Mouse (Mus musculus) liver, embryonic 14.5 days (tissue): ENCODE results near the gene Rnaset2b. TPM values are rescaled to one million over a fixed set of nuclear protein-coding genes. Genes with fewer than 3 reads are reported as not detected.
"Not testable (repeated sequence)": the region's sequence is repeated elsewhere in the genome, so short reads cannot be mapped to it uniquely, and the experiment has no call there.

ENCODE experiments used
- ATAC-seq: fragments of 200-750 bp; cut with Nextera tagmentation; 2 replicates; pipeline ENCODE4 v1.8.0; 2017; ENCODE audit warnings: moderate number of reproducible peaks, mild to moderate bottlenecking, moderate library complexity; ENCODE audit not compliant: insufficient read depth
- DNase-seq, 3 experiments: peaks; one replicate each; pipeline ENCODE4 v3.0.0-alpha.2; 2012 to 2013; ENCODE audit warnings: low read depth in 3 of 3, low spot score in 3 of 3
- H3K27ac ChIP-seq: fragments of 300-500 bp; sonication (generic); 2 replicates; pipeline ENCODE4 v1.5.1; 2014; ENCODE audit warnings: moderate library complexity, mild to moderate bottlenecking, control low read depth, inconsistent platforms
- H3K27me3 ChIP-seq: fragments of 300-500 bp; sonication (generic); 2 replicates; pipeline ENCODE4 v1.6.1; 2014; ENCODE audit warnings: mild to moderate bottlenecking, low read length, moderate library complexity; ENCODE audit not compliant: control insufficient read depth, insufficient read depth
- H3K36me3 ChIP-seq: fragments of 300-500 bp; sonication (generic); replicated peaks from 2 replicates; pipeline ENCODE4 v1.6.1; 2014; ENCODE audit warnings: low read depth; ENCODE audit not compliant: control insufficient read depth, insufficient read depth
- H3K4me1 ChIP-seq, 2 experiments: fragments of 200-500 bp in 1 of 2; fragments of 300-500 bp in 1 of 2; sonication (generic) in 1 of 2; replicated peaks; 2 replicates each; pipeline ENCODE4 v1.6.1; 2012 to 2014; ENCODE audit warnings: antibody characterized with exemption in 1 of 2, inconsistent platforms in 1 of 2, low read length in 1 of 2; ENCODE audit not compliant: control insufficient read depth in 2 of 2, insufficient read depth in 2 of 2
- H3K4me2 ChIP-seq: fragments of 300-500 bp; sonication (generic); 2 replicates; pipeline ENCODE4 v1.6.1; 2014; ENCODE audit warnings: low read depth, mild to moderate bottlenecking, control low read depth, moderate library complexity
- H3K4me3 ChIP-seq, 2 experiments: fragments of 200-500 bp in 1 of 2; fragments of 300-500 bp in 1 of 2; sonication (generic) in 1 of 2; 2 replicates each; pipeline ENCODE4 v1.5.1; 2012 to 2014; ENCODE audit warnings: low read depth in 2 of 2, low read length in 2 of 2, mild to moderate bottlenecking in 2 of 2, control low read depth in 1 of 2, inconsistent platforms in 1 of 2, moderate library complexity in 1 of 2; ENCODE audit not compliant: insufficient read depth in 1 of 2
- H3K9ac ChIP-seq: fragments of 300-500 bp; sonication (generic); replicated peaks from 2 replicates; pipeline ENCODE4 v1.6.1; 2014; ENCODE audit warnings: mild to moderate bottlenecking, control low read depth, moderate library complexity
- H3K9me3 ChIP-seq: fragments of 300-500 bp; sonication (generic); 2 replicates; pipeline ENCODE4 v1.6.1; 2016; ENCODE audit warnings: low read length, mixed read lengths; ENCODE audit not compliant: control insufficient read depth
- WGBS: fragments of 180-500 bp; shearing (Covaris S2); extraction: QIAGEN DNeasy Blood & Tissue Kit; methylation state at CpG from one replicate; pipeline ENCODE4 v1.1.7; 2014; ENCODE audit not compliant: insufficient replicate concordance; 5-methylcytosine and 5-hydroxymethylcytosine counted together
- polyA plus RNA-seq, 2 experiments: library from polyadenylated mRNA; depleted of rRNA in 1 of 2; stranded (reverse) in 1 of 2; unstranded in 1 of 2; fragments of >200 nt; fragmentation: Nextera tagmentation in 1 of 2; extraction: Ambion mirVana in 1 of 2; gene quantifications; 2 replicates each; pipeline versions ENCODE4 v1.2.1 to v1.2.3; 2012 to 2014

Rnaset2b gene
- polyA plus RNA-seq, 2 experiments, result 63.3 to 94.6 TPM

DNA sequence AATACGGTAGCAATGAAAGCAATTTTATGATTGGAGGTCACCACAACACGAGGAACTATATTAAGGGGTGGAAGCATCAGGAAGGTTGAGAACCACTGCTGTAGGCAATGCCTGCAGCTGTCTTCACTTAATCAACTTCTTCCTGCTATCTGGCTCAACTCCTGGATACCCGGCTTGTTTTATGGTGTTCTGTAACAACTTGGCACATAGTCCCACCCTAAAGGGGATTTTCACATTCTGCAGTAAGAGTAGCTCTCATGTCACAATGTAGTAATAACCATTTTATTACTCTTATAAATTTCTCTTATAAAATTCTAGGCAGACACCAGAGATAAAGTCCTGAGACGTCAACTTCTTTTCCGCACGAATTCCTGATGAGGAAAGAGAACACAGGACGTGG, 39.0 kb downstream of the Rnaset2b start:
- DNase-seq, H3K4me1 ChIP-seq, H3K36me3 ChIP-seq, H3K9ac ChIP-seq, H3K27ac ChIP-seq, H3K27me3 ChIP-seq, H3K4me3 ChIP-seq, ATAC-seq, H3K4me2 ChIP-seq, H3K9me3 ChIP-seq: not testable (repeated sequence)
- WGBS, result no CpG with 5 or more reads among the region's 7 CpGs

DNA sequence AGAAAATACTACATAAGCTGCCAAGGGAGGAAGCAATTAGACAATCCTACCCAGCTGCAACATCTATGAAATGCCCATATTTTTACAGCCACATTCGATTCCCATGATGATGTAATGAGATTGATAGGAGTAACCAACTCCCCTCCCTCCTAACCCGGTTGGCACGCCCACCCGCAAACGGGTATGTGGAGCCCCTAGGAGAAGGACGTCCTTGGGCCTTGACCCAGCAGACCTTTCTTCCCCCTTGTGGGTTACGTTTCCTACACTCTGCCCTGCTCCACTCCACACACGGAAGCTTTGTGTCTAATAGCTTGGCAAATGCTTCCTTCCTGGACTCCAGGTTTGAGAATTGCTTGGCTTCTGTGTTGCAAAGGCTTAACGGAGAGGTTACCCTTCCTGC, 39.5 kb downstream of the Rnaset2b start:
- not testable (repeated sequence) for H3K9ac ChIP-seq, H3K27me3 ChIP-seq, H3K4me1 ChIP-seq, DNase-seq, H3K4me3 ChIP-seq, H3K4me2 ChIP-seq, ATAC-seq, H3K36me3 ChIP-seq, H3K27ac ChIP-seq, H3K9me3 ChIP-seq
- 19% methylated on average over 3 of the region's 9 CpGs for WGBS

DNA sequence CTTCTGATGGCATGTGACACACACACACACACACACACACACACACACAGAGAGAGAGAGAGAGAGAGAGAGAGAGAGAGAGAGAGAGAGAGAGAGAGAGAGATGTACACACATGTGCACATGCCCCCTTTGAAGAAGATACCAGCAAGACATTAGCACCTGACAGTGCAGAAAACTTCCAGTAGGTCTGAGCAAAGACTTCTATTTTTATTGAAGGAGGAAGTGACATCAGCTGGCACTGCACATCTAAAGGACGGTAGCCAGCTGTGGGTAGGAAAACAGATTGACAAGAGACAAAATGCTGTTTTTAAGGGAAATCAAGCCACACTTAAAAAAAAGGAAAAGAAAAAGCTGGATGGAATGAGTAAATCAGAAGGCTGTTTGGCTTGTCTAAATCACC, 43.8 kb downstream of the Rnaset2b start:
- not testable (repeated sequence) for ATAC-seq, H3K27me3 ChIP-seq, H3K9me3 ChIP-seq, DNase-seq, H3K9ac ChIP-seq, H3K4me2 ChIP-seq, H3K36me3 ChIP-seq, H3K27ac ChIP-seq, H3K4me3 ChIP-seq, H3K4me1 ChIP-seq
- WGBS, result no CpG with 5 or more reads among the region's 1 CpGs

DNA sequence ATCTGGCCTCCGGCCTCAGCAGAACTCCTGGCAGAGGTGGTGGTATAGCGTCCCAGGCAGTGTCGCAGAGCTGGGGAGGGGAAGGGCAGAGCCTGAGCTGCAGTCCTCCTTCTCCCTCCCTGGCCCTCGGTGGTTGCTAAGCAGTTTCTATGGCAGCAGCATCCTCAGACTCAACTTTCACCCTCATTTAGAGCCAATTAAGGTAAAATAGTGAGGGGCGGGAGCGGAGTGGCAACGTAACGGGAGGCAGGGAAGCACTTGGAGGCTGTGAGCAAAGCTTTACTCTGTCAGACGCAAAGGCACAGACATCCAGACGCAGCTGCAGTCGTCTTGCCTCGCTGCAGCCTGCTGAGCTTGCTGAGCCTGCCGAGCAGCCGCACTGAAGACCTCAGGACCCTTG, 54.8 kb downstream of the Rnaset2b start, which contains the start of gene Gm1604a:
Gm1604a (plus strand) TSS at position 312 of the 400 bp plus-strand sequence.
- H3K9me3 ChIP-seq, DNase-seq, H3K4me1 ChIP-seq, ATAC-seq, H3K27me3 ChIP-seq, H3K4me2 ChIP-seq, H3K36me3 ChIP-seq, H3K9ac ChIP-seq, H3K27ac ChIP-seq, H3K4me3 ChIP-seq: not testable (repeated sequence)
- 38% methylated on average over 2 of the region's 14 CpGs for whole genome bisulfite sequencing

DNA sequence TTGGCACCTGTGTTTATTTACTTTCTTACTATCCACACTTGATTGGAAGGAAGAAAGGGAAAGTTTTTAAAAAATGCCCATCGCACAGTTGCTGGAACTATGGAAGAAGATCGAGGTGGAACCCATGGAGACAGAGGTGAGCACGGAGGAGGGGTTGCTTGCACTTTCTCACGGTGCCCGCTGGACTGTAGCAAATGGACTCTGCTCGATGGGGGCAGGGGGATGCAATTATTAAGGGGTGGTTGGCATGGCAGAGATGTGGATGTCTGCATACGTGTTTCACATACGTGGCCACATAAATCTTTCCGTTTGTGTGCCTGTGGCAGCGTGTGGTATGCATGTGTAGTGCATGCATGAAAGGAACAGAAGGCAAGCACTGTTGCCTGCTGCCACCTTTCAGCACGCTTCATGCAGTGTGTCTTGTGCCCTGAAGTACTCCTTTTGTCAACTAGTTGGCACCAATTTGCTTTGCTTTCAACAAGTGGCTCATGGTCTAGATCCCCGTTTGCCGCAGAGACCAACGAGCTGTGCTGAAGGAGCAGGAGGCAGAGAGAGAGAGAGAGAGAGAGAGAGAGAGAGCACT, 55.4 kb downstream of the Rnaset2b start:
- not testable (repeated sequence) for H3K4me1 ChIP-seq, H3K9me3 ChIP-seq, DNase-seq, H3K27ac ChIP-seq, H3K36me3 ChIP-seq, H3K9ac ChIP-seq, ATAC-seq, H3K4me3 ChIP-seq, H3K27me3 ChIP-seq, H3K4me2 ChIP-seq
- WGBS, result 66% methylated on average over 3 of the region's 14 CpGs

DNA sequence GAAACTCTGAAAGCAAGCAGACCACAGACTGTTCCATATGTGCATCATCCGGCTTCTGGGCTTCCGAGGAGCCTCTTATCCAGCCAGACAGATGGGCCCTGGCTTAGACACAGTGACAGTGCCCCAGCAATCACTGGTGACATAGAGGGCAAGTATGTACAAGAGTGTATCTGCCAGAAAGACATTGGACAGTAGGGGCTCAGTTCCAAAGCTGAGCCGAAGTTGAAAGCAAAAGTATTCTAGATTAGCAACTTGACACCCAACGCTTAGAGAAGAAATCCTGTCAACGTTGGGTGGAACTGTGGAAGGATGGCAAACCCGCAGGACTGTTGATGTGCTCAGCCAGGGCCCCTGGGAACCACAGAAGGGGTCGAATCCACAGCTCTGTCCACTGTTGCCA, 59.8 kb downstream of the Rnaset2b start:
- DNase-seq, result not testable (repeated sequence)

DNA sequence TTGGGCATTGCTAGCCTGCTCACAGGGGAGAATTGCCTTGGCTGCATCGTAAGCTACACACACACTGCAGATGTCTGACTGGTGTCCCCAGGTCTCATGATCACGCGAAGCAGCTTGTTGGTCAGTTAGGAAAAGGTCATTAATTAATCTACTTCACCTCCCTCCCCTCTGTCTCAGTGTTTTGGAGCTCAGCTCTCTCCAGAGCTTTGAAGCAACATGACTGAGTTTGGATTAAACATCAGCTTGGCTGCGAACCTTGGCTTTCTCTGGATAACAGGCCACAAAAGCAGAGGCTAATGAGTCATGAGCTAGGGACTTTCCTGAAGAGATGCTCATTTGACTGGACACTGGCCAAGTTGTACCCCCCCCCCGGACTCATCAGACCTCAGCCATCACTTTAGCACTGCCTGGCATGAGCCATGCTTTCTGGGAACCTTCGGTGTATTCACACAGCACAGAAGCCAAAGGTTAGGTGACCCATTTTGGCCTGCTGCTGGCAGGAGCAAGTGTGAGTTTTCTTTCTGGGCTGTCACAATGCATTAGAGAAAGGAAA, 60.3 kb downstream of the Rnaset2b start:
- not testable (repeated sequence) for H3K27me3 ChIP-seq, H3K4me1 ChIP-seq, H3K9ac ChIP-seq, ATAC-seq, DNase-seq, H3K4me3 ChIP-seq, H3K27ac ChIP-seq, H3K4me2 ChIP-seq, H3K36me3 ChIP-seq, H3K9me3 ChIP-seq
- WGBS, result 54% methylated on average over 3 of the region's 6 CpGs

More for the DNA sequence above, 59.8 kb downstream of the Rnaset2b start:
- H3K4me2 ChIP-seq, H3K27ac ChIP-seq, H3K9ac ChIP-seq, H3K4me3 ChIP-seq, H3K36me3 ChIP-seq, ATAC-seq, H3K27me3 ChIP-seq, H3K9me3 ChIP-seq, H3K4me1 ChIP-seq: not testable (repeated sequence)
- 45% methylated on average over 5 of the region's 7 CpGs for WGBS
